Mouse (Mus musculus): ENCODE data around the gene Zfp668. TPM values are rescaled to one million over a fixed set of nuclear protein-coding genes. Genes with fewer than 3 reads are reported as not detected.
"Not testable (repeated sequence)": the region's sequence is repeated elsewhere in the genome, so short reads cannot be mapped to it uniquely, and the experiment has no call there.

Gene Zfp668
- polyA plus RNA-seq, 1 experiment, result 10.9 TPM

- Histone ChIP-seq H3K4me3 (replicated peaks; ENCODE audit: insufficient read depth, low read depth, low read length) (no peak overlapping the region), H3K4me1 (ENCODE audit: control insufficient read depth, insufficient read depth, low read length) (no peaks in the 10 kb centered on the region), H3K27ac (ENCODE audit: insufficient read depth, low read length) (no peak overlapping the region), H3K27me3 (ENCODE audit: control insufficient read depth, insufficient read depth, low read length) (no peaks in the 10 kb centered on the region)
- TF ChIP-seq POLR2A (IDR thresholded peaks at IDR 0.05; ENCODE audit: borderline replicate concordance, insufficient read depth, low read length), result no peak
- TF ChIP-seq CTCF (IDR thresholded peaks at IDR 0.05; ENCODE audit: borderline replicate concordance, insufficient read depth, low read depth, low read length), result no peak
- no peak for DNase-seq
- WGBS, result 87% methylated on average over 6 of the region's 6 CpGs
Measured at GRCm38 (mm10) chr7:127858258-127858657, 18.4 kb downstream of the Zfp668 start.

- H3K4me3 ChIP-seq (replicated peaks; ENCODE audit: insufficient read depth, low read depth, low read length), result no peak overlapping the region
- no peak overlapping the region for H3K27ac ChIP-seq (ENCODE audit: insufficient read depth, low read length)
- DNase-seq, result no peak
- H3K4me1 ChIP-seq (ENCODE audit: control insufficient read depth, insufficient read depth, low read length), result no peaks in the 10 kb centered on the region
- 68% methylated on average over 5 of the region's 5 CpGs for WGBS
- TF ChIP-seq POLR2A (IDR thresholded peaks at IDR 0.05; ENCODE audit: borderline replicate concordance, insufficient read depth, low read length) (no peak), CTCF (IDR thresholded peaks at IDR 0.05; ENCODE audit: borderline replicate concordance, insufficient read depth, low read depth, low read length) (no peak)
- no peaks in the 10 kb centered on the region for H3K27me3 ChIP-seq (ENCODE audit: control insufficient read depth, insufficient read depth, low read length)
Measured at GRCm38 (mm10) chr7:127850906-127851305, 25.7 kb downstream of the Zfp668 start.

GRCm38 (mm10) chr7:127849973-127850875, 26.4 kb downstream of the Zfp668 start:
- H3K4me1 ChIP-seq (ENCODE audit: control insufficient read depth, insufficient read depth, low read length), result no peaks in the 10 kb centered on the region
- no peaks in the 10 kb centered on the region for H3K27me3 ChIP-seq (ENCODE audit: control insufficient read depth, insufficient read depth, low read length)
- DNase-seq, result no peak
- no peak overlapping the region for H3K27ac ChIP-seq (ENCODE audit: insufficient read depth, low read length)
- no peak for TF ChIP-seq CTCF (IDR thresholded peaks at IDR 0.05; ENCODE audit: borderline replicate concordance, insufficient read depth, low read depth, low read length)
- no peak for TF ChIP-seq POLR2A (IDR thresholded peaks at IDR 0.05; ENCODE audit: borderline replicate concordance, insufficient read depth, low read length)
- H3K4me3 ChIP-seq (replicated peaks; ENCODE audit: insufficient read depth, low read depth, low read length), result no peak overlapping the region
- 71% methylated on average over 6 of the region's 6 CpGs for WGBS

GRCm38 (mm10) chr7:127842001-127842718, 34.5 kb downstream of the Zfp668 start:
- H3K27me3 ChIP-seq (ENCODE audit: control insufficient read depth, insufficient read depth, low read length), result no peaks in the 10 kb centered on the region
- peak; percentile 87 to 88 for DNase-seq
- TF ChIP-seq CTCF (IDR thresholded peaks at IDR 0.05; ENCODE audit: borderline replicate concordance, insufficient read depth, low read depth, low read length), result no peak
- TF ChIP-seq POLR2A (IDR thresholded peaks at IDR 0.05; ENCODE audit: borderline replicate concordance, insufficient read depth, low read length), result peak; percentile 77; the same call in 1 of the 2 replicates

GRCm38 (mm10) chr7:127841340-127842000, 35.2 kb downstream of the Zfp668 start:
- peak; percentile 63; the same call in 1 of the 2 replicates for TF ChIP-seq POLR2A (IDR thresholded peaks at IDR 0.05; ENCODE audit: borderline replicate concordance, insufficient read depth, low read length)
- TF ChIP-seq CTCF (IDR thresholded peaks at IDR 0.05; ENCODE audit: borderline replicate concordance, insufficient read depth, low read depth, low read length), result no peak
- Histone ChIP-seq H3K27ac (ENCODE audit: insufficient read depth, low read length) (peak overlapping the region; percentile 97), H3K4me3 (replicated peaks; ENCODE audit: insufficient read depth, low read depth, low read length) (peak overlapping the region; percentile 91), H3K27me3 (ENCODE audit: control insufficient read depth, insufficient read depth, low read length) (no peaks in the 10 kb centered on the region), H3K4me1 (ENCODE audit: control insufficient read depth, insufficient read depth, low read length) (peaks cover 12% of the 10 kb centered on the region; the same call in 1 of the 2 replicates)
- DNase-seq, result peak; percentile 94 to 95
- WGBS, result 2% methylated on average over 46 of the region's 46 CpGs

More at GRCm38 (mm10) chr7:127842001-127842718, 34.5 kb downstream of the Zfp668 start:
- WGBS, result under 1% methylated on average over 40 of the region's 40 CpGs
- H3K27ac ChIP-seq (ENCODE audit: insufficient read depth, low read length), result peak overlapping the region; percentile 87
- H3K4me1 ChIP-seq (ENCODE audit: control insufficient read depth, insufficient read depth, low read length), result peaks cover 6% of the 10 kb centered on the region; the same call in 1 of the 2 replicates
- peak overlapping the region; percentile 91 for H3K4me3 ChIP-seq (replicated peaks; ENCODE audit: insufficient read depth, low read depth, low read length)

- WGBS, result 0% methylated on average over 15 of the region's 15 CpGs
- H3K4me3 ChIP-seq (replicated peaks; ENCODE audit: insufficient read depth, low read depth, low read length), result peak overlapping the region; percentile 52
Measured at GRCm38 (mm10) chr7:127840886-127841285, 35.7 kb downstream of the Zfp668 start.

GRCm38 (mm10) chr7:127840031-127840430, 36.6 kb downstream of the Zfp668 start:
- not testable (repeated sequence) for H3K27me3 ChIP-seq (ENCODE audit: control insufficient read depth, insufficient read depth, low read length); DNase-seq; H3K4me3 ChIP-seq (replicated peaks; ENCODE audit: insufficient read depth, low read depth, low read length)
- Histone ChIP-seq H3K27ac (ENCODE audit: insufficient read depth, low read length) (peak overlapping the region; percentile 97; the same call in 1 of the 2 replicates), H3K4me1 (ENCODE audit: control insufficient read depth, insufficient read depth, low read length) (peaks cover 16% of the 10 kb centered on the region; the same call in 1 of the 2 replicates)
- WGBS, result 85% methylated on average over 2 of the region's 2 CpGs

More at GRCm38 (mm10) chr7:127840886-127841285, 35.7 kb downstream of the Zfp668 start:
- Histone ChIP-seq H3K27ac (ENCODE audit: insufficient read depth, low read length) (peak overlapping the region; percentile 97), H3K4me1 (ENCODE audit: control insufficient read depth, insufficient read depth, low read length) (peaks cover 15% of the 10 kb centered on the region; the same call in 1 of the 2 replicates), H3K27me3 (ENCODE audit: control insufficient read depth, insufficient read depth, low read length) (no peaks in the 10 kb centered on the region)
- TF ChIP-seq CTCF (IDR thresholded peaks at IDR 0.05; ENCODE audit: borderline replicate concordance, insufficient read depth, low read depth, low read length) (no peak), POLR2A (IDR thresholded peaks at IDR 0.05; ENCODE audit: borderline replicate concordance, insufficient read depth, low read length) (no peak)
- DNase-seq, result peak; percentile 85 to 86
